Mouse (Mus musculus): ENCODE data around the gene 4930562C15Rik.

GRCm38 (mm10) chr16:4870490-4870889 is 35.3 kb downstream of the 4930562C15Rik start:
- no peak for TF ChIP-seq CTCF (IDR thresholded peaks at IDR 0.05; ENCODE audit: low read depth, low read length)
- no peak for TF ChIP-seq POLR2A (IDR thresholded peaks at IDR 0.05; ENCODE audit: insufficient read depth, low read length)

All from ES-Bruce4 (cell line).